Mouse (Mus musculus) spleen, postnatal 4 days (tissue): ENCODE results near the gene Hmgb1.
A peak's percentile ranks its signal among the peaks of the same experiment; 100 is the strongest.

Experiments used
- DNase-seq, 2 experiments: peaks; one replicate each; pipeline ENCODE4 v3.0.0; 2022; ENCODE audit warnings: low spot score in 2 of 2

Hmgb1 gene

GRCm38 (mm10) chr5:149184104-149184843 is at the start of gene Hmgb1, which contains the start of gene Uspl1:
Hmgb1 (minus strand) TSS chr5:149184489.
Uspl1 (plus strand) TSS chr5:149184350.
- DNase-seq = peak; percentile 100

GRCm38 (mm10) chr5:149229619-149230339 is 45.5 kb upstream of the Hmgb1 start:
- no peak for DNase-seq

DNA sequence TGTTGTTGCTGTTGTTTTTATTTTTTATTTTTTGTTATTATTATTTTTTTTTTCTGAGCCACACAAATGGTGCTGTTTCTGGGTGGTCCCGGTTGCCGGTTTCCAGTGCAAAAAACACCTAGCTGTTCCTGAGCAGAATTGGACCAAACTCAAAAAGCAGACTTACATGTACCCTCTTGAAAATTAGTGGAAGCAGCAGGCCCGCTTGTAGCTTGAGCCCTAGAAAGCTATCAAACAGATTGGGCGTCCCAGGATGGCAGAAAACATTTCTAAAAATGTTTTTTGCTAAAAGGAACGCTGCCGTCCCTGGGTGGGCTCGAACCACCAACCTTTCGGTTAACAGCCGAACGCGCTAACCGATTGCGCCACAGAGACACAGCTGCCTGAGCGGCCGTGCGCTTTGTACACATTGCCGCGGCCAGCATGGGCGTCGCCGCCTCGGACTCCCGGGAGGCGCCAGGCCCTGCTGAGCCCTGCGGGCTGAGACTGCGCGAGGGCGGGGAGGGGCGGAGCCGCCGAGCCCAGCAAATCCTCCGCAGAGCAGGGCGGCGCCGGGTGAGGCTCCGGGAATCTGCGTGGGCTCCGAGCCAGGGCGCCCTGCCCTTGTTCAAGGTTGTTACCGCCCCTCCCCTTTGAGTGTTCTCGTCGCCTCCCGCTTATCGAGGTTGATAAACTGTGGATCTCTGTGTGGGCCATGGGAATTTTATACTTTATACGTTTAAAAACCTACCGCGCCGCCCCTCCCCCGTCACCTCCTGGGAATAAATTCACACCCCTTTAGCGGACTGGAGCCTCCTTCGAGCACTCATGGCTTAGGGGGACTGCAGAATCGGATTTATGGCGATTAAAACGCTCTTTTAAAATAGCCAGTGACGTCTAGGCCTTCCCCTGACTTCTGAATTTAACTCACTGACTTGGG is 44.7 kb upstream of the Hmgb1 start:
- peak; percentile 98 to 100 for DNase-seq

- DNase-seq = no peak
Measured at GRCm38 (mm10) chr5:149224666-149225065, 40.4 kb upstream of the Hmgb1 start.

DNA sequence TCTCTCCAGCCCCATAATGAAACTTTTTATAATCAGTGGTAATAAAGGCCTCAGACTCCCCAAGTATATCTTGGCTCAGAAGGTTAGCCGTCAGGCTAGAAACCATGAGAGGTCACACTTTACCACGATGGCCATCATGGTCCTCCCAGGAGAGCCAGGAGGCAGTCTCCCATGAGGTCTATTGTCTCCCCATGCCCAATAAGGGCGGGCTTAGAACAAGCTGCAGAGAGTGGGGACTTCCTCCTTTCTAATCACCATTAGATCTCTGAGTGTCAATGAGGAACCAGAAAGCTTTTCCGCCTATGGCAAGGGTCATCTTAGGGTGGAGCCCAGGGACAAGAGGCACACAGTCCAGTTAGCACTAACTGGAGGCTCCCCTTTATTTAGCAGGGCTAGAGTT is 37.1 kb upstream of the Hmgb1 start:
- no peak for DNase-seq

DNA sequence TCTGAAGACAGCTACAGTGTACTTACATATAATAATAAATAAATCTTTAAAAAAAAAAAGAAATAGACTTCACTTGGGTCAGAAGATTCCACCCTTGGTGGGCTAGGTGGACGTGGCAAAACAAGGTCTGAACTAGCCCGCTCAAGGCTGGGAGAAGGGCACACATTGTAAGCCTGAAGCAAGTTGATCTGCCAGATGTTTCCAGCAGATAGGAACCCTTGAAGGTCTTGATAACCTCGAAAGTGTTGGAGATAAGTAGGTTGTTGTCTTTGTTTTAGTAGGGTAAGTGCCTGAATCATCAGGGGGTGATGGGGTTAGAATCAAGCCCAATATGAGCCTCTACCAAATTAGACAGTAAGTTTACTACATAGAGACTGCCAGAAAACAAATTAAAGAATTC is 35.2 kb upstream of the Hmgb1 start:
- DNase-seq = no peak

GRCm38 (mm10) chr5:149217524-149218357 is 33.5 kb upstream of the Hmgb1 start:
- no peak for DNase-seq

- no peak for DNase-seq
Measured at GRCm38 (mm10) chr5:149215540-149215939, 31.3 kb upstream of the Hmgb1 start.

- no peak for DNase-seq
Measured at GRCm38 (mm10) chr5:149212806-149213205, 28.5 kb upstream of the Hmgb1 start.

GRCm38 (mm10) chr5:149211041-149211440 is 26.8 kb upstream of the Hmgb1 start:
- DNase-seq = no peak

GRCm38 (mm10) chr5:149209328-149209727 is 25.0 kb upstream of the Hmgb1 start:
- no peak for DNase-seq

- no peak for DNase-seq
Measured at GRCm38 (mm10) chr5:149208776-149209175, 24.5 kb upstream of the Hmgb1 start.

- no peak for DNase-seq
Measured at GRCm38 (mm10) chr5:149207661-149208060, 23.4 kb upstream of the Hmgb1 start.

- DNase-seq = no peak
Measured at GRCm38 (mm10) chr5:149206286-149206685, 22.0 kb upstream of the Hmgb1 start.

GRCm38 (mm10) chr5:149205265-149205664 is 21.0 kb upstream of the Hmgb1 start:
- DNase-seq = no peak

DNA sequence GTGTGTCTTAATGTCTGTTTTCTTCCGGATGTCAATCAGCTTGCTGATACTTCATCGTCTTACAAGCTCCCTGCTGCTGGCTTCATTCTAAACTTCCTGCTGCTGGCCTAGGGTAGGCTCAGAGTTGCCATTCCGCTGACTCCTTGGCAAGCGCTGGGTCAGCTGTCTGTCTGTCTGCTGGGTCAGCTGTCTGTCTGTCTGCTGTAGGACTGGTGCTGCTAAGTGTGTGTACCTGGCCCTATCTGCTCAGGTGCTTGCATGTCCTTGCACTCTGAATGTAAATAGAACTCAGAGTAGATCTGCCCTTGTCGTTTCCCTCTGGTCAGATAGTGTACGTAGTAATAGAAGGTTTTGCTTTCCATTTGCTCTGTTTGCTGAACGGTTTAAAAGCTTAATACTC is 20.5 kb upstream of the Hmgb1 start:
- no peak for DNase-seq

DNA sequence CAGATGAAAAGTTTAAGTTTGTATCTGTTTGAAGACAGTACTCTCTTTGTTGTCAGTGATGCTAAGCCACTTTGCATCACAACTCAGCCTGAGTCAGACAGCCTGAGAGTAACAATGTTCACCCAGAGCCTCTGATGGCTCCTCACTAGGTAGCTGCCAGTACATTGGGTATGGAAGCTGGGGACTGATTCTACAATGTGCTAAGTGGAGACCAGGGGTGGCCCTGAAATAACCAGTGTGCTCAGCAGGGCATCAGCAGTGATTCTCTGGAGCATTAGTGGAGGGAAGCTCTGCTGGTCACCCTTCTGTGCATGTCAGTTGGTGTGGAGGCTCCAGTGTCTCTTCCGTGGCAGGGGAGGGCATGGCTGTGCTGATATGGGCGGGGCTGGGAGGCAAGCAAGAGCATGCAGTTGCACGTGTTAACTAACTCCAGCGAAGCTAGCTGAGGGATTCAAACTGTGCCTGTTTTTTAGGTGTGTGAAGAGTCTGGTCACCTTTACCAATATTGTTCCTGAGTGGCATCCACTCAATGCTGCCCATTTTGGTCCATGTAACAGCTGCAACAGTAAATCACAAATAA is 19.6 kb upstream of the Hmgb1 start:
- no peak for DNase-seq

GRCm38 (mm10) chr5:149202941-149203340 is 18.7 kb upstream of the Hmgb1 start:
- DNase-seq = no peak

GRCm38 (mm10) chr5:149198782-149199181 is 14.5 kb upstream of the Hmgb1 start:
- no peak for DNase-seq

- DNase-seq = no peak
Measured at GRCm38 (mm10) chr5:149196611-149197010, 12.3 kb upstream of the Hmgb1 start.

- DNase-seq = no peak
Measured at GRCm38 (mm10) chr5:149190160-149190559, 5.9 kb upstream of the Hmgb1 start.
